Mouse (Mus musculus) forelimb bud, embryonic 11.5 days (tissue): ENCODE measurements around the gene Pnpla2.
A peak's percentile ranks its signal among the peaks of the same experiment; 100 is the strongest.
"Not testable (repeated sequence)": the region's sequence is repeated elsewhere in the genome, so short reads cannot be mapped to it uniquely, and the experiment has no call there.

Experiments
- DNase-seq: peaks from one replicate; pipeline ENCODE4 v3.0.0-alpha.2; 2012; ENCODE audit warnings: low read depth, low spot score

Pnpla2 gene

DNA sequence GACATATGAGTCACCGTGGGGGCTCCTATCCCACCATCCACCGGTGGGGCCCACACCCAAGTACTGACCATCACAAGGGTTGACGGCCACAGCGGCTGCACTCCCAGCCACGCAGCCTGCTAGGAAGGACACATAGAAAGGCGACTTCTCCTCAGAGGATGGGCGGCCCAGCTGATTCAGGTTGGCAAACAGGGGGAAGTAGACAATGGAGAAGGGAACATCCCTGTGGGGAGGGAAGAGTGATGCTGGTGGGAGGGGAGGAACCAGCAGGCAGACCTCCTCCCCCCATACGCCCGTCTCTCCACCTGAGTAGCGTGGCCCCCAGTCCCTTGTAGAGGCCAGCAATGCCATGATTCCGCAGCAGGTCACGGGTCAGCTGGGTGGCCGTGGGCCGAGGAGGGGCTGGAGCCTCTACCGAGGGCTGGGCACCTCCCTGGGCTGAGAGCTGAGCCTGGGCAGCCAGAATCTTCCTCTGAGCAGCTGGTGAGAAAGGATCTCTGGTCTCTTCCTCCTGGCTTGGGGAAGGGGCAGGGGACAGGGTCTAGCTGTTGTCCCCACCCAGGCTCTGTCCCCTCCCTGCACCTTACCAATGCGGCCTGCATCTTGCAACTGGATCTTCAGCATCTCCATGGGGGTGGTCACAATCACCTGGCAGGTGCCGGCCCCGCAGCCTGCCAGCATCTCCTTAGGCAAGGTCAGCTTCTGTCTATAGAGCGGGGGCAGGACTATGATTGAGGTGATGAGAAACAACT lies 23.4 kb upstream of the Pnpla2 start:
- DNase-seq = no peak

DNA sequence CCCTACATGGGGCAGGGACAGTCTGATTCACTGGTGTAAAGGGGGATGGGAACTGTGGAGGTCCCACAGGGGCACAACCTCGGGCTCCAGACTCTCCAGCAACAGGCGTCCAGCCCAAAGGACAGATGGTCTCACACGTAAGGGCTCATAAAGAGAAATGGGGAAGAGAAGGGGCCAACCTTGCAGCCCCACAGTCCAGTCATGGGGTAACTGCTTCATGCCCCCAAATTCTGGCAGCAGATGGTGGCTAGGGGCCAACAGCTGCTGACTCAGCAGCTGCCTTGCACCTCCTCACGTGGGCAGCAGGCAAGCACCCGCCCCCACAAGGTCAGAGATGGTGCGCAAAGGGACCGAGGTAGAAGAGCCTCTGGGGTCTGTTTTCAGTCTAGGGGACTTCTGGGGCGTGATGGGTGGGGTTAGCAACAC lies 22.8 kb upstream of the Pnpla2 start:
- DNase-seq = no peak

DNA sequence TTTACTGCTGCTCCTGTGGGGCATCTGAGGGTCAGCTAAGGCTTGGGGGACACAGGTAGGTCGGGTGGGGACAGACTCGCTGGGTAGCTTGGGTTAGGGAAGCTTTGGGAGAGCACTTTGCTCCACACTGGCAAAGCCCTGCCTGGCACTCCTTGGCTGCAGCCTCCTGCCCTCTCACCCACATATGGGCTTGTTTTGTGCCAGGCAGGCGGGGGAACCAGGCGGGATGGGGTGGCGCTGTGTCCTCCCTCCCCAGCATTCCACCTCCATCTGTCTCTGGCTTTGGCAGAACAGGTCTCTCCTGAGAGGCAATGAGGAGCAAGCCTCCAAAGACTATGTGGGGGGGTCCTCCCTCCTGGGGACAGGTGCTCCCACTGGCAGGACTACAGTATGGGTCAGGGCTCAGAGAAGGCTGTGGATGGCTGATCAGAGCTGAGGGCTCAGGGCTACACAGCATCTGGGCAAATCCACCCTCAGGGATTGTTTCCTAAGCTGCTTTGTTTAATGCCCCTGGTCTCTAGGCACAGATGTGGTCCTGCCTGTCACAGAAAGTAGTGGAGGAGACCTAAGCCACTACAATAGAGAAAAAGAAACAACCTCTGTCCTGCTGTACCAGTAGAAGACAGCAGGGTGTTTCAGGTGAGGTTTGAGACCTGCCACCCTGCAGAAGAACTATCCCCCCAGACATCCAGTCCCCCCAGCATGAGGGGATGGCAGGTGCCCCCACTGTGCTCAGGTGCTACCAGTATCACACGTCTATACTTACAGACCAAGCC lies 22.1 kb upstream of the Pnpla2 start:
- no peak for DNase-seq

DNA sequence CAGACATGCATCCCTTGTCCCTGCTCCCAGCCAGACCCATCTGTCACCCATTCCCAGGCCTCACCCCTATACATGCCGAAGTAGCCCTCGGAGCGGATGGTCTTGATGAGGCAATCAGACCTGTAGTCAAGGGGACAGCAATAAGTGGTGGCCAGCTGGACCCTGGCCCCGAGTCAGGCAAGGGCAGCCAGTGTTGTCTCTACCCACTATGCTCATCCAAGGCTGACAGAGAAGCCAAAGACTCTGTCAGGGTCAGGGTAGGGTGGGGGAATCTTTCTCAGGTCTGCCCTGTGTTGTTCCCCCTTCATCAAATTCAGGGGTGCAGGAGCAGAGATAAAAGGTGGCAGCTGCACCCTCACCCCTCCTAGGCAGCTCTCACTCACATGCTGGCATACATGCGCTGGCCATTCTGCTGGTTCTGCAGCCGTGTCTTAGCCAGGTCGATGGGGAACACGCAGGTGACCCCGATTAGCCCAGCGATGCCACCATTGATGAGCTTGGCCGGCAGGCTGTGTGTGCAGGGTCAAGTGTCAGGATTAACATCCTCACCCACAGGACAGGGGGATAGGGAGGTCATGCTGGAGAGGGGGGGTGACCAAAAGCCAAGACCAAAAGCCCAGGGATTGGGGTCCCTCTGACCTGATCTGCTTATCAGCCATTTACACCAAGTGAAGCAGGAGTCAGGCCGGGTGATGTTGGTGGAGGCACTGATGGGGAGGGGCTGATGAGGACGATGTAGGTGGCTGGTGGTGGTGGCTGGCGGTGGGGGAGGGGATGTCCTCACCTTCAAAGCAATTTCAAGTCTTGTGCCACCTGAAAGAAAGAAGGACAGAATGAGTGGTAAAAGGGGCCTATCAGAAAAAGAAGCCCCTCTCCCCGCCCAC lies 21.2 kb upstream of the Pnpla2 start:
- DNase-seq = no peak

DNA sequence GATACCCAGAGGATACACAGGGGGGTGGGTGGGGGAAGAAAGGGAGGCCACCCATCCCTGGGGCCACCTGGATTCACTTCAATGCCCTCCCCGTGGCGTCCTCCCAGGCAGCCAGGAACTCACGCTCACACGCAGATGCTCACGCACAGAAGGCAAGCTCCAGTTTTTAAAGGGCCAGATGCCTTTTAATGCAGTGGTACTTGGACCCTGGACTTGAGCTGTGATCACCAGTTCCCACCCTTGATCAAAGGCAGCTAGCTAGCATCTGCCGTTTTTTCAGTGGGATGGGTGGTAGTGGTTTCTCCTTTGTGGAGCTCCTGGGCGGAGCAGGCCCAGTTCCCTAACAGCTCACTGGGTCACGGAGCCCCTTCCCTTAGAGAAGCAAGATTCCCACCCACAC lies 20.5 kb upstream of the Pnpla2 start:
- no peak for DNase-seq

DNA sequence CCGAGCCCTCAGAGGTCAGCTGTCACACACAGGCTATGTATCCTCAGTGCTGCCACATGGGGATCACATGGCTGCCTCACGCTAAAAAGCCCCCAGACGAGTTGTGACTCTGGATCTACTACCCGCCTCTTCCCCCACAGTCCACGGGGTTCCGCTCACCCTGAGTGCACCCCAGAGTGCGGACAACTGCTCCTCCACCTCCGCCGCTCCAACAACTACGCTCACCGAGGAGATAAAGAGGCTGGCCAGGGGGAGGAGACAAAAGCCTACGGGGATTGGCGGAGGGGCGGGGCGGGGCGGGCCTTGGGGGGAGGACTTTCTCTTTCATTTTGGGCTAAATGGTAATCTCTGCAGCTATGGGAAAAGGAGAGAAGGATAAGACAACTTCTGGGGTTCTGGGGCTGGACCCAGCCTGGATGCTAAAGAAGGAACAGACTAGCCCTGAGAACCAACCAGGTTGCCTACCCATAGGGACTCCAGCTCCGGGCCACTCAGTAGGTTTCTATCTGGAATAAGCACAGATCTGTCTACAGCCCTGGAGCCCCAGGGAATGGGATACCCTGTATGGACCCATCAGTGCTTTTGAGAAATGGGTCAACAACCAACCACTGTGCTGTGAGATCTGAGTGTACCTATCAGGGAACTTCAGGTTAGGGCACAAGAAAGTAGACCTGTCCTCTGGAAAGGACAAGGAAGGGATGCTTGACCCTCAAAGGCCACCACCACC lies 19.7 kb upstream of the Pnpla2 start:
- no peak for DNase-seq

DNA sequence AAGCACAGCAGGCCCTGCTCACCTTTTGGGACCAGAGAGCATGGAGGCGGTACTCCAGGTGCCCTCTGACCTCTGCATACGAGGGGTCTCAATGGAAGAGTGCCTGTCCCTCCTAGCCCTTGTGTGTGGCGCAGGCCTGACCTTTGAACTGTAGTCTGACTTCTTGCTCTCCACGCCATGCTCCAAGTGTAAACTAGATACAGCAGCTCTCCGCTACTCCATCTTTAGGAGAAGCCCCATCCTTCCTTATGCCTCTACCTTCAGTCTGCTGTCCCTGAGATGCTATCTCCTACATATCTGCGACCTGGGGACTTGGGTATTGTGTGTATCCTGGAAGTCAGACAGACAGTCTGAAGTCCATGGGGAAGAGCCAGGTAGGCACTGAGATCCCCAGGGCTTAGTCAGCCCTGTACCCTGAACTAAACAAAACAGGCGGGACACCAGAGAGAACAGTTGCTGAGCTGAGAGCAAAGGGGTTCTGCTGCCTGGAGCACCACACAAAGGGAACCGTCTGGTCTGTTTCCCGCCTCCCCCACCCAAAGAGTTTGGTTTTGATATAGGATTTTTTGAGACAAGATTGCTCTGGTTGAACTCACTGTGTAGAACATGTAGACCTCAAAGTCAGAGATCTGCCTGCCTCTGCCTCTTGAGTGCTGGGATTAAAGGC lies 19.0 kb upstream of the Pnpla2 start:
- DNase-seq = no peak

DNA sequence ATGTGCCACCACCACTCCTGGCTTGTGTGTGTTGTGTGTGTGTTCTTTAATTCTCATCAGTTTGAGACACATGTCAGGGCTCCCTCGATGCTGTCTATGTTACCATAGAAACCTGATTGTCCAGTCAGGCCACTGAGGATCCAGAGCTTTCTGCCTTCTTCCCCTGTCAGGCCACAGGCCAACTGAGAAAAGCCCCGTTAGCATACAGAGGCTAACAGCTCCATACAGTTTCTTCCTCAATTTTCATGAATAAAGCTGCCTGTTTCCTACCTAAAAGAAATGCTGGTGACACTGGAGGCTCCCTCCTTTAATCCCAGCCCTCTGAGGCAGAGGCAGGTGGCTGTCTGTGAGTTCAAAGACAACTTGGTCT lies 18.5 kb upstream of the Pnpla2 start:
- no peak for DNase-seq

DNA sequence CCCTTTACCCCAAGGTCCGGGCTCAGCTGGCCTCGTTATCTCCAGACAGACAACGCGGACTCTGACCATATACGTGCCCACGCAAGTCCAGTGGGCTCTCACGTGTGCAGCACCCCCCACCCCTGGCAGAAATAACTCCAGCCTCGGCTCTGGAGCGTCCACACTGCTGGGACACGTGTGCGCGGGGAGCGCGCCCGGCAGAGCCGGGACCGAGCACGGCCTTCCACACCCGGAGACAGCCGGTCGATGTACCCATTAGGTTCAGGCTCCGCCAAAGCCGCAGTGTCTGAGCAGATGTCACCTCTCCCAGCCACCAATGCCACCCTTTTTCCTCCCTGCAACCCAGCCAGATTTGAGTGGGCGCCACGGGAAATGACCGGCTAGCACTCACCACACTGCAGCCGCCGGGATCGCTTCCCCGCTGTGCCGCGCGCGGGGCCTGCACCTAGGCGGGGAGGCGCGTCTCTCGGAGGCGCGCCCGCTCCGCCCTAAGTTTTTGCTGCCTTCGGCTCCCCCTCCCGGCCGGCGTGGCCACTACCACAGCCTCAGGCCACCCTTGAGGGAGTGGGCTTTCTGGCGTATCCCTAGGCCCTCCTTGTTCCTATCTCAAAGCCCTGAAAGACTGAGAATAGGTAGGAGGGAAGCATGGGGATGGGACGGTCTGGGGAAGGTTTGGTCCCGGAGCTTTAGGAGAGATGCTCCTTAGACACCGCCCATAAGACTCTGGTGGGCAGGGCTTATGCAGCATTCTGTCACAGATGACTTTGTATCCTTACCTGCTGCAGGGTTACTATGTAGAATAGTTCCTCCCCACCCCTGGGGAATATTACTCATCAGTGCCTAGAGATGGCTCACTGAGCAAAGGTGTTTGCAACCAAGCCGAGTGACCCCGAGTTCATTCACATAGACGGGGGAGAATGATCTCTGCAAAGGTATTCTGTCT lies 17.5 kb upstream of the Pnpla2 start, which contains the start of gene Slc25a22:
TSS of gene Slc25a22 (minus strand) at position 715 of the 943 bp plus-strand sequence.
- peak; percentile 74 for DNase-seq

DNA sequence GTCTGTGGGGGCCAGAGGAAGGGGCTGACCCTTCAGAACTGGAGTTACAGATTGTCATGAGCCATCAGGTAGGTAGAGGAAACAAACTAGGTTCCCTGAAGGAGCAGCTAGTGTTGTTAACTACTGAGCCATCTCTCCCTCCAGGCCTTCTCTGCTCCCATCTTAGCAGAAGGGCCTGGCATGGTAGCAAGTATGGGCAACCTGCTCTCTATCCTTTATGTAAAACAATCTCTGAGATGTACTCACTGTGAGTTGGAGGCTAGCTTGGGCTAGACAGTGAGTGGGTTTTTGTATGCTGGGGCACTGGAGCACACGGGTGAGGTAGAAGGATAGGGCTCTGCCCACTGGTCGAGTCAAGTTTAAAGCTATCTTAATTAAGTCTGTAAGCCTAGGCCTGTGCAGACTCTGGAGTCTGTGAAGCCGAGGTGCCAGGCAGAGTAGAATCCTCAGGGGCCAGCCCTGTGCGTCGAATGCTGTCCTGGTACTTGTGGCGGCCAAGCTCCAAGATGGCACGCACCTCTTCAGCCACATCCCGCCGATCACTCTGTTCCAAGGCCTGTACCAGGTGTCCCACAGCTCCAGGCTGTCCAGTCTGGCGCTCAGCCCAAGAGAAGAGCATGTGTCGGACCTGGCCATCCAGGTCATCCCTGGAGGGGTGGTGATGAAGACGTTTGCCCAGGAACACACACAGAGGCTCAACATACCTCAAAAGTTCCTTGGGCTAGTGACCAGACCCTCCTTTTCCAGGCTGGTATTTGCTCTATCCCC lies 16.6 kb upstream of the Pnpla2 start:
- no peak for DNase-seq

DNA sequence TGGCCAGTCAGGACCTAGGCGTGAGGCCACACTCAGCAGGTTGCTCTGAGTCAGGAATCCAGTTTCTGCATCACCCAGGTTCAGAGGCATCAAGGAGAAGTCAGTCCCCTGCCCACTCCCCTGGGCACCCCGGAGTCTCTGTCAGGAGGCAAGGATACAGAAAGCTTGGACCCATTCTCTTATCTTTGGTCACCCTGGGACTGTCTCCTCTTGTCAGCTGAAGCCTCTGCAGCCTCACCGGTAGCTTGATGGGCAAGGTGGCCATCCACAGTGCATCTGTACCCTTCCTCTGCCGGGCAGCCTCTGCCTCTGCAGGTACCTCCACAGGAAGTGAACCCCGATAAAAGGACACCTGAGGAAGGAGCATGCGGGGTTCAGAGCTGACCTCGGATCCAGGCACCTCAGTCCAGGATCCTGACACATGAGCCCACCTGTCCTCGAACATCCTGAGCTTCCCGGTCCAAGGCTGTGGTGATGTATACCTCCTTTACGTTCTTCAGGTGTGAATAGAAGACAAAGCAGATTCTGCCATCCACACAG lies 15.8 kb upstream of the Pnpla2 start:
- DNase-seq = no peak

DNA sequence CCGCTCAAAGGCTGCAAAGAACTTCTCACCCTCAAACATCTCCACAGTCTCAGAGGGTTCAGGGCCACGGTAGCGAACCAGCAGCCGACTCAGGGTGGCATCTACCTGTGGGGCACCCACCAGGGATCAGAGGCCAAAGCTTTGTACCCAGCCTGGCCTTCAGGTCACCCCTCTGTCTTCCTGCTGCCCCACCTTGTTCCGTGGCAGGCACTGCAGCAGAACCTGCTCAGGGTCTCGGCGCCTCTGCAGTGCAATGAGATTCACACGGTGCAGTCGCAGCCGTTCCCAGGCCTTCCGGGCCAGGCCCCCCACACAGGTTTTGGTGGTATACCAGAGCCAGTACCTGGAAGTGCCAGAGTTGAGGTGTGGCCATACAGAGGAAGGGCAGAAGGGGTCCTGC lies 15.2 kb upstream of the Pnpla2 start:
- no peak for DNase-seq

DNA sequence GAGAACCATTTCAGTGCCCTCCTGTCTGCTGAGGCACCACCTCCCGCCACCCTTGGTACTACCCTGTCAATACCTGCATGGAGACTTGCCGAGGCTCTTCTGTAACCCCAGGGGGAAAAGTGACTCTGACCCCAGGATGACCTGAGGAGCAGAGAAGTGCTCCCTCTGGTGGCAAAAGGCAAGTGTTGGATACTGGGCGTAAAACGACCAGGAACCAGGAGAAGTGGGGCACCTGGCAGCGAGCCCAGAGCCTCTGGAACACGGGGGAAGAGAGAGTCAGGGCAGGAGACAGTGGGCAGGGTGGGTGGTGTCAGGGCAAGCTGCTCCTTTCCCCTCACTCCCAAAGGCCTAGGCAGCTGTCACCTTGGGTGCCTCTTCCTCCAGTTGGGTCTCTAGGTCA lies 14.4 kb upstream of the Pnpla2 start:
- DNase-seq = peak; percentile 54

DNA sequence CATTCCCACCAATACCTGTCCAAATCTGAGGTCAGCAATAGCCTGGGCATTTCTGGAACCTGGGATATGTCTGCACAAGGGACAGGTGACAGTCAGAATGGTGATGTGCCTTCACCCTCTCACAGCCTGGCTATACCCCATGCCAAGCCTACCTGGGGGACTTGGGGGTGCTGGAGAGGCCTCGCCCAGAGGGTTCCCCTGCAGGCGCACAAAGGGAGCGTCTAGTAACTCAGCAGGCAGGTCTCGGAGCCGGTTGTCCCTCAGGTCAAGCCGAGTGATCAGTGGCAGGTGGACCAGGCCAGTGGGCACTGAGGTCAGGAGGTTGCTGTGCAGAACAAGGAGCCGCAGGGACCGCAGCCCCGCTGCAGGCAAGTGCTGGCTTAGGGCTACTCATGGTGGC lies 13.5 kb upstream of the Pnpla2 start:
- DNase-seq = no peak

DNA sequence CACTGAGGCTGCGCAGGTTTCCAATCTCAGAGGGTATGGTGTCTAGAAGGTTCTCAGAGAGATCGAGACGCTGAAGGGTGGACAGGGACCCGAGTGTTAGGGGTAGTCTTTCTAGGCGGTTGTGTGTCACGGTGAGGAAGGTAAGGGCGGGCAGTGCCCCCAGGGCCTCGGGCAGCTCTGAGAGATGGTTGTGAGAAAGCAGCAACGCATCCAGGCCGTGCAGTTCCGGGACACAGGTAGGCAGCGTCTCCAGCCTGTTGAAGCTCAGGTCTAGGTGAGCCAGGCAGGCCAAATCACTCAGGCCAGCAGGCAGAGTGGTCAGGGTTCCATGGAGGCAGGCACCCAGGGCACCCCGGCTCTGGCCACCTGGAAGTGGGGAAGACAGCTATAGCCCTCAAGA lies 12.8 kb upstream of the Pnpla2 start:
- no peak for DNase-seq

DNA sequence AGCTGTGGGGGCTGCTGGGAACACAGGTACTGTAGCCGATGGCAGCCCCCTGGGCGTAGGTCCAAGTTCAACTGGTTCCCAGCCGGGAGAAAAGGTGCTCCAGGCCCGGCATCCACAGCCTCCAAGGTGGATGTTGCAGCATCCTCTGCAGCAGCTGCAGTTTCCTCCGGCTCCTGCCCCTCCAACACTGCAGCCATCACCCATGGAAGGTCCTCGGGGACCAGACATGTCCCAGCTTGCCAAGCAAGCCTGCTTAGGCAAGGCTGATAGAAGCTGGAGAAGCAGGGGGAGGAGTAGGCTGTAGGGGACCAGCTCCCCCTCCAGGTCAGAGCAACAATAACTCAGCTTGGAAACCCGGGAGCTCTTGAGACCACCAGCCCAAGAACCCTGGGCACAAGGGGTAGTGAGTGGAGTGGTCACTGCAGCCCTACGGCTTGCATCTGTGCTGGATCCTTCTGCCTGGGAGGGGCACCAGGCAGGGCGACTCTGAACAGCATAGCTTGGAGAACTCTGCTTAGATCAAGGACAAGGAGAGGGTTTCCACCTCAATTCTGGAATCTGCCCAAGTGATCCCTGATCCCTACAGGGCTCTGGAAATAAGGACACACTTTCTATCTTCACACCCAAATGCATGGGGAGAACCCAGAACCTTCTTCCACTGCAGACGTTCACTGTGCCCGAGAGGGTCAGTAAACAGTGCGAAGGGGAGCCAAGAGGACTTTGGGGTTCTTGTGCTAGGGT lies 11.7 kb upstream of the Pnpla2 start:
- DNase-seq = peak; percentile 63

DNA sequence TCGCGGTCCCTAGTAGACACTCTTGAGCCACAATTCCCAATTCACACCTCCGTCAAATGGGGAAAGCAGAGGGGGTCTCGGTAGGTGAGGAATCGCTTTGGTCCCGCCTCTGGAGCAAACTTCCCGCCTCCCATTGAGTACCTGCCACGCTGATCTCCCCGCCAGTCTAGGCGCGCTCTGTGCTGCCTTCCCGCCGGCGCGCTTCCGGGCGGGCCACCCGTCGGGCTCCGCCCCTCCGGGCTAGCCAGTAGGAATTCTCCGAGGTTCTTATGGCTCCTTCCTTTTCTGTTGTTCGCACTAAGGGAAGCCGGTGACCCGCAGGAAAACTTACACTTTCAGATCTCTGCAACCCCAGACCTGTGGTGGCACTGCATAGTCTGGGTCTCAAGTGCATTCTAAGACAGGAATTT lies 11.2 kb upstream of the Pnpla2 start, which contains the start of gene Pidd1:
TSS of gene Pidd1 (minus strand) at position 198 of the 410 bp plus-strand sequence.
- DNase-seq = no peak

DNA sequence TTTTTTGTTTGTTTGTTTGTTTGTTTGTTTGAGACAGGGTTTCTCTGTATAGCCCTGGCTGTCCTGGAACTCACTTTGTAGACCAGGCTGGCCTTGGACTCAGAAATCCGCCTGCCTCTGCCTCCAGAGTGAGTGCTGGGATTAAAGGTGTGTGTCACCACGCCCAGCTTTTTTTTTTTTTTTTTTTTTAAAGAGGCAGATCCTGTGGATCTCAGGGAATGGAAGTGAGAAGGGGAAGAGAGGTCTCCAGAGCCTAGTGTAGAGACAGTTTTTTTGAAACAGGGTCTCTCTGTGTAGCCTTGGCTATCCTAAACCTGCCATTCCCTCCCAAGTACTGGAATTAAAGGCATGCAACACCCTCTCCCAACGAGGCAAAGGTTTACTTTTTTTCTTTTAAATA lies 8.6 kb upstream of the Pnpla2 start:
- DNase-seq = not testable (repeated sequence)
